In genomic region chr8:120251411-120252035, GRCm38 (mm10) we compare ENCODE assay signal across 10 mouse cellular contexts. TPM values are rescaled to one million over a fixed set of nuclear protein-coding genes. Genes with fewer than 3 reads are reported as not detected.
A peak's percentile ranks its signal among the peaks of the same experiment; 100 is the strongest.
DNase-seq lines count a peak whose midpoint lies in the region; ATAC-seq and TF ChIP-seq lines count a peak whose summit lies in the region.
"Had no signal": no experiment of that assay in that cellular context is flagged by ENCODE, and none has a peak within 500 bp of the region (broad histone marks: within the 10 kb centered on the region; RNA-seq: fewer than 3 reads in every experiment).

No protein-coding gene starts in this region.

- no peak overlapping the region for H3K4me3 ChIP-seq in kidney, embryonic 16.5 days (ENCODE audit: low read length)
- no peak overlapping the region for H3K4me3 ChIP-seq in forebrain, embryonic 16.5 days (replicated peaks; ENCODE audit: low read length)
- H3K4me3 ChIP-seq in intestine, embryonic 15.5 days (replicated peaks), result no peak overlapping the region
- H3K4me3 ChIP-seq in midbrain, postnatal 0 days (ENCODE audit: low read depth, low read length), result no peak overlapping the region
- H3K4me3 ChIP-seq: neural tube, embryonic 12.5 days had no signal

- peaks cover 18% of the 10 kb centered on the region for H3K4me1 ChIP-seq in kidney, embryonic 16.5 days (ENCODE audit: insufficient read depth, low read length)
- H3K4me1 ChIP-seq in forebrain, embryonic 16.5 days (replicated peaks; ENCODE audit: control insufficient read depth, insufficient read depth, low read length), result peaks cover 15% of the 10 kb centered on the region
- peaks cover 47% of the 10 kb centered on the region for H3K4me1 ChIP-seq in intestine, embryonic 15.5 days (replicated peaks)
- no peaks in the 10 kb centered on the region; the same call in 1 of the 2 replicates for H3K4me1 ChIP-seq in midbrain, postnatal 0 days (ENCODE audit: insufficient read depth, low read length)

- peak; percentile 44; the same call in 1 of the 2 replicates for ATAC-seq in kidney, embryonic 16.5 days (ENCODE audit: low FRiP score, low TSS enrichment)
- ATAC-seq in forebrain, embryonic 16.5 days, result no peak
- ATAC-seq in intestine, embryonic 15.5 days, result no peak
- peak; percentile 21; the same call in 1 of the 2 replicates for ATAC-seq in midbrain, postnatal 0 days (ENCODE audit: low FRiP score)

- H3K27me3 ChIP-seq in kidney, embryonic 16.5 days (ENCODE audit: insufficient read depth, low read length), result no peaks in the 10 kb centered on the region
- H3K27me3 ChIP-seq in forebrain, embryonic 16.5 days (replicated peaks; ENCODE audit: control insufficient read depth, insufficient read depth, low read length), result no peaks in the 10 kb centered on the region
- H3K27me3 ChIP-seq in intestine, embryonic 15.5 days (replicated peaks), result no peaks in the 10 kb centered on the region
- H3K27me3 ChIP-seq in midbrain, postnatal 0 days (ENCODE audit: insufficient read depth, low read length), result no peaks in the 10 kb centered on the region
- H3K27me3 ChIP-seq: neural tube, embryonic 12.5 days had no signal

- TF ChIP-seq CTCF in midbrain, postnatal 0 days (IDR thresholded peaks at IDR 0.05), result no peak

- no peaks in the 10 kb centered on the region for H3K9me3 ChIP-seq in kidney, embryonic 16.5 days (ENCODE audit: low read length)
- H3K9me3 ChIP-seq in forebrain, embryonic 16.5 days (ENCODE audit: control insufficient read depth, low read length), result 0 out of 2 replicates have a peak, but pooled peaks cover 2% of the 10 kb centered on the region
- H3K9me3 ChIP-seq in intestine, embryonic 15.5 days, result no peaks in the 10 kb centered on the region
- H3K9me3 ChIP-seq in midbrain, postnatal 0 days (ENCODE audit: low read length), result no peaks in the 10 kb centered on the region
- H3K9me3 ChIP-seq: G1E; neural tube, embryonic 12.5 days had no signal

- H3K27ac ChIP-seq in kidney, embryonic 16.5 days (ENCODE audit: low read length), result peak overlapping the region; percentile 0; the same call in 1 of the 2 replicates
- H3K27ac ChIP-seq in forebrain, embryonic 16.5 days (ENCODE audit: low read length), result no peak overlapping the region
- peak overlapping the region; percentile 54 for H3K27ac ChIP-seq in intestine, embryonic 15.5 days
- peak overlapping the region; percentile 66 for H3K27ac ChIP-seq in midbrain, postnatal 0 days (ENCODE audit: low read depth, low read length)
- H3K27ac ChIP-seq: neural tube, embryonic 12.5 days had no signal

- H3K4me2 ChIP-seq in kidney, embryonic 16.5 days (replicated peaks; ENCODE audit: low read depth, low read length), result no peak overlapping the region
- H3K4me2 ChIP-seq in forebrain, embryonic 16.5 days (ENCODE audit: low read length), result no peak overlapping the region
- H3K4me2 ChIP-seq in intestine, embryonic 15.5 days (replicated peaks), result no peak overlapping the region
- no peak overlapping the region for H3K4me2 ChIP-seq in midbrain, postnatal 0 days (ENCODE audit: low read depth, low read length, poor library complexity, severe bottlenecking)
- H3K4me2 ChIP-seq: neural tube, embryonic 12.5 days had no signal

- no peak for DNase-seq in kidney, adult 9 months
- no peak for DNase-seq in midbrain, postnatal 0 days (ENCODE audit: low spot score)
- DNase-seq in cerebellum, adult 9-11 months, result no peak
- no peak for DNase-seq in spleen, postnatal 4 days (ENCODE audit: low spot score in 2 of 2)
- DNase-seq in yolk sac, embryonic 10.5 days (ENCODE audit: low spot score), result no peak

- H3K36me3 ChIP-seq in kidney, embryonic 16.5 days (ENCODE audit: insufficient read depth, low read length), result peaks cover 5% of the 10 kb centered on the region; the same call in 1 of the 2 replicates
- H3K36me3 ChIP-seq in forebrain, embryonic 16.5 days (ENCODE audit: control insufficient read depth, insufficient read depth), result no peaks in the 10 kb centered on the region
- no peaks in the 10 kb centered on the region for H3K36me3 ChIP-seq in intestine, embryonic 15.5 days
- no peaks in the 10 kb centered on the region for H3K36me3 ChIP-seq in midbrain, postnatal 0 days (ENCODE audit: insufficient read depth, low read length)
- H3K36me3 ChIP-seq: G1E; neural tube, embryonic 12.5 days had no signal

- WGBS in kidney, embryonic 16.5 days, result 37% methylated on average over 9 of the region's 9 CpGs
- 72% methylated on average over 9 of the region's 9 CpGs for WGBS in forebrain, embryonic 16.5 days
- 50% methylated on average over 9 of the region's 9 CpGs for WGBS in intestine, embryonic 15.5 days
- 68% methylated on average over 9 of the region's 9 CpGs for WGBS in midbrain, postnatal 0 days

- 0 out of 2 replicates have a peak overlapping the region, but pooled peaks have one; percentile 37 for H3K9ac ChIP-seq in kidney, embryonic 16.5 days (replicated peaks; ENCODE audit: low read length)
- H3K9ac ChIP-seq in forebrain, embryonic 16.5 days (replicated peaks; ENCODE audit: low read depth, low read length), result 0 out of 2 replicates have a peak overlapping the region, but pooled peaks have one; percentile 6
- H3K9ac ChIP-seq in intestine, embryonic 15.5 days, result no peak overlapping the region
- H3K9ac ChIP-seq in midbrain, postnatal 0 days (replicated peaks; ENCODE audit: low read length, poor library complexity, severe bottlenecking), result no peak overlapping the region
- H3K9ac ChIP-seq: neural tube, embryonic 12.5 days had no signal

RNA-seq across cellular contexts. Expression of gene Gse1, which starts 23.3 kb away (rescaled TPM):
- polyA plus RNA-seq in kidney, embryonic 16.5 days (2015; fragmentation: Nextera tagmentation; extraction: Ambion mirVana), result 6.7 and 7.9 TPM in 2 replicates
- polyA plus RNA-seq in forebrain, embryonic 16.5 days (2015; fragmentation: Nextera tagmentation; extraction: Ambion mirVana), result 26.9 and 34.9 TPM in 2 replicates
- 7.9 and 9.6 TPM in 2 replicates for polyA plus RNA-seq in intestine, embryonic 15.5 days (2015; fragmentation: Nextera tagmentation; extraction: Ambion mirVana)
- 47.3 and 51.3 TPM in 2 replicates for total RNA-seq in midbrain, postnatal 0 days (2014; rRNA removed)
- 9.9 and 12.4 TPM in 2 replicates for polyA plus RNA-seq in midbrain, postnatal 0 days (2015; fragmentation: Nextera tagmentation; extraction: Ambion mirVana)

Comparison
In these comparisons a context has a peak if more than half of its experiments do, and no peak if none do; other contexts are left out.
1. ATAC-seq: peak in kidney, embryonic 16.5 days (single experiment) and midbrain, postnatal 0 days (single experiment); none in forebrain, embryonic 16.5 days (single experiment) and intestine, embryonic 15.5 days (single experiment).
2. H3K9ac ChIP-seq: peak in kidney, embryonic 16.5 days (single experiment) and forebrain, embryonic 16.5 days (single experiment); none in intestine, embryonic 15.5 days (single experiment) and midbrain, postnatal 0 days (single experiment).